Mouse (Mus musculus): ENCODE data around the gene Fam83e.

Gene Fam83e

DNA sequence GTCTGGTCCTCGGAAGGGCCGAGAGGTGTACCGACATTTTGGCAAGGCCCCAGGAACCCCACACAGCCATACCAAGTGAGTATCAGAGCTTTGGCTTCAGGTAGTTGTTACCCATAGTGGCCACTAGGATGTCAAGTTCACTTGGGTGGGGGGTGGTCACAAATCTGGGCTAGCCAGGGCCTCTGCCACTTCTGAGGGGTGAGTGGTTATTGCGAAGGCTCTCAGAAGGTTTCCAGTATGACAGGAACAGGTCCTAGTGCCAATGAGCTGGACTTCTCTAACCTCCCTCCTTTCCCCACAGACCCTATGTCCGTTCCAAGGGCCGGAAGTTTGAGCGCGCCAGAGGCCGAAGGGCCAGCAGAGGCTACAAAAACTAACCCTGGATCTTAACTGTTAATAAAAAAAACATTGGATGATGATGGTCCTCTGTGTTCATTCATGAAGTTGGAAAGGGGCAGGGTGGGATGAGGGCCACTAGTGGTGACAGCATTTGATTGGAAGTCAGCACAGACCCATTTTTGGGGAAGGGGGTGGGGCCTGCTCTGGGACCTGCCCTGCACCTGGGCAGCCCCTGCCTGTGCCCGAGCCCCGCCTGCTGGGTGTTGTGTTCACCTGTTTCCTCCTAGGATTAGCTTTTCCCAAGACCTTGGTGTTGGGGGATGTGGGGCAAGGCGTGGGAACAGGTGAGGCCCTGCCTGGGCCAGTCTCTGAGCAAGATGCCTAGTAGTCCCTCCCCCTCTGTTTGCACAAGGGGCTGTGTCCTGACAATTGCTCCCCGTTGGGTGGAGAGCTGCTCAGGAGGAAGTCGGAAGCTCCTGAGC is at the start of gene Fam83e:
Fam83e (plus strand) TSS at position 800 of the 821 bp plus-strand sequence.
- DNase-seq (ENCODE audit: low spot score in 2 of 2) = no peak

DNA sequence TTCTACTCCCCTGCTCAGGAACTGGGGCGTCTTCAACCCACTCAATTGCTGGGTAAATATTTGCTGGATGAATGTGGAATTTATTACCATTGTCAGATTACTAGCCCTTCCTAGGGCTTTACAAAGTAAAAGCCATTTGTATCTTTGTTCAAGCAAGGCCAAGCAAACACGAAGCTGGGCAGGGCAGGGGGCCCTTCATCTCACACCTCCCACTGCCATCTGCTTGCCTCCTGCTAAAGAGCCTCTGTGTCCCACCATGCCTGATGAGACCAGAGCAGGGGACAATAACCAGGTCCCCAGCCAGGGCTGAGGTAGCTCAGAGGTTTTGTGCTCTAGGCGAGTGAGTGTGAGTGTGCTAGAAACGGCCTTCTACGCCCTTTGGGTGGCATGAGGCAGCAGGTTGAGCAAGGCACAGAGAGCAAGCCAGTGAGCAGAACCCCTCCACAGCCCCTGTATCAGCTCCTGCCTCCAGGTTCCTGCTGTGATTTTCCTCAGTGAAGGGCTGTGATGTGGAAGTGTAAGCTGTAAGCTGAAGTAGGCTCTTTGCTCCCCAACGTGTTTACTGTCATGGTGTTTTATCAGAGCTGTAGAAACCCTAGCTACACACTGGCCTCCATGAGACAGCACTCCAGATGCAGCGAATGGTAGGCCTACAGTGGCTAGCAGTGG is 43.3 kb upstream of the Fam83e start:
- no peak for DNase-seq (ENCODE audit: low spot score in 2 of 2)

DNA sequence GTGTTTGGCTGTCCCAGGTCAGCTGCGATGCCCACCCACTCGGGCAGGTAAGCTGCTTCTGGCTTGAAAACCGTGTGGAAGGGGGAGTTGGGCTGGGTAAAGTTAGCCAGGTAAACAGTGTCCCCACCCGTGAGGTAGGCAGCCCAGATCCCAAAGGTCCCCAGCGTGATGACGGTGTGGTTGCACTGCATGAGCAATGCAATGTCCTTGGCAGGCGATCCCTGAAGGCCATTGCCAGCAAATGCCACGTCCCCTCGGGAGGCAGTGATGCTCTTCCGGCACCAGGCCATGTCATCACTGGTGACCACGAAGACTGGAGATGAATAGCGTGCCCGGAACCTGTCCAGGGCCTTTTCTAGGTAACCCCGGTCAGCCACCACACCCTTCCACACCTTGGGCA is 42.5 kb upstream of the Fam83e start:
- no peak for DNase-seq (ENCODE audit: low spot score in 2 of 2)

DNA sequence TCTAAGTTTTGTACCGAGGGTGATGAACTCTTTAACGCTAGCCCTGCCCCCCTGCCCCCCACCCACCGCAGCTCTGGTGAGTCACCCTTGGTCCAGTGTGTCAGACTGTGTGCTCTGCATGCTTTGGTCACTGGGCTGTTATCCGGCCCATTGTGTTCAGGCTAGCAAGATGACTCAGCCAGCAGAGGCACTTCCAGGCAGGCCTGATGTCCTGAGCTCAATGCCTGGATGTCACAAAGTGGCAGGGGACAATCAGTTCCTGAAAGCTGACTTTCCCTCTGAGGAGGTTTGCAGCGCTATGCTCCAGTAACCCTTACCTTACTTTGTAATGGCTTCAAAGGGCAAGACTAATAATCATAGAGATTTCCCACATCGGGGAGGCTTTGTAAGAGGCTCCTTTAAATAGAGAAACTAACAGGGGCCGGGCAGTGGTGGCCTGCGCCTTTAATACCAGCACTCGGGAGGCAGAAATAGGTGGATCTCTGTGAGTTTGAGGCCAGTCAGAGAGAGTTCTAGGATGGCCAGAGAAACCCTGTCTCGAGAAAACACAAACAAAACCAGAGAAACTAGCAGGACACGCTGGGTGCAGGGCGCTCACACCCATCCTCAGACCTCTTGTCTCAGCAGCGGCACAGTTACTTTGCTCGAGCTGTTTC is 40.9 kb upstream of the Fam83e start:
- DNase-seq (ENCODE audit: low spot score in 2 of 2) = no peak

DNA sequence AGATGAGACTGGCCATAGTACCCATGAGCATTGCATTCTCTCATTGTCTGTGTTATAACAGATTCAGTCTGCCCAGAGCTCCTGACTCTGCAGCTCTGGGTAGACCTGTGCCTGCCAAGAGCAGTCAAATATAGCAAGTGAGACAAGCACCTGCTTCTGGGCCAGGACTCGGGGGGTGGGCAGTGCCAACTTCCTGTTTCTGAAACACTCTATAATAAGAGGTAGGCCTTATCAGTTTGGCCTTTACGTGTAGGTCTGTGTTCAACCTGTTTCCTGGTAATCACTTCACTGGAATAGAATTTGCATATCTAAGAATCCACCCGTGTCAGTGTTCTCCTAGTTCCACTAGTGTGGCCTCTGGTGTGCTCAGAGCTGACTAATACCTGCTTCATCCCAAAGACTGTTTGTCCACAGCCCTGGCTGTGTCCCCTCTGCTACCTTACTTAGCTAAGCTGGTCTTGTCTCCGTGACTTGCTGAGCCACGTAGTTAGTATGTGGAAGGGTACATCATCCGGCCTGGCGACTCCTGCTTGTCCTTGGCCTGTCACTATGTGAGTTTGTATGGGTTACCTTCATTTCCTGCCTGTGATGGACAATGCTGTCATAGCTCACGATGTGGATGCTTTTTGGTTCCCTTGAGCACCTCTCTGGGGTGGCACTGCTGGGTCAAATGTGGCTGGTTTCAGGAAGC is 39.8 kb upstream of the Fam83e start:
- DNase-seq (ENCODE audit: low spot score in 2 of 2) = peak in 1 of 2 experiments; percentile 66

GRCm38 (mm10) chr7:45682144-45683126 is 38.6 kb upstream of the Fam83e start:
- DNase-seq (ENCODE audit: low spot score in 2 of 2) = peak; percentile 53 to 77

- DNase-seq (ENCODE audit: low spot score in 2 of 2) = no peak
These were observed 37.5 kb upstream of the Fam83e start, which contains the start of gene Ntn5 for GRCm38 (mm10) chr7:45683396-45684050. TSS of gene Ntn5 (plus strand) at chr7:45684022.

DNA sequence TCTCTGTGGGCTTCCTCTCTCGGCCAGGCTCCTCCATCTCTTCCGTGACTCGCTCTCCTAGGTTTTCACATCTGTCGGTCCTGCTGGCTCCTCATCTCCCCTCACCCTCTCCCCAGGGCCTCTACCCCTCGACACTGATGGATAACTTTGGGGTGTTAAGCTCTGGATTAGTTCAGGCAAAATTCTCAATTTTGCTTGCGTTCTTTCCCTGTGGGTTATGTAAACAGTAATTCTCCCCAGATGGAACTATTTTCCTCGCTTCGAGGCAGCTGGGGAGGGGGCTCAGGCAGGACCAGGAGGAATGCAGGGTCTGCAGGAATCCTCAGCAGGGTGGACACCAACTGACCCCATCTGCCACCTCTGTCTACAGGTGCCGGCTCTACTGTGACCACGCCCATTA is 35.2 kb upstream of the Fam83e start:
- DNase-seq (ENCODE audit: low spot score in 2 of 2) = no peak

- DNase-seq (ENCODE audit: low spot score in 2 of 2) = no peak
These were observed 34.2 kb upstream of the Fam83e start for GRCm38 (mm10) chr7:45686841-45687240.

DNA sequence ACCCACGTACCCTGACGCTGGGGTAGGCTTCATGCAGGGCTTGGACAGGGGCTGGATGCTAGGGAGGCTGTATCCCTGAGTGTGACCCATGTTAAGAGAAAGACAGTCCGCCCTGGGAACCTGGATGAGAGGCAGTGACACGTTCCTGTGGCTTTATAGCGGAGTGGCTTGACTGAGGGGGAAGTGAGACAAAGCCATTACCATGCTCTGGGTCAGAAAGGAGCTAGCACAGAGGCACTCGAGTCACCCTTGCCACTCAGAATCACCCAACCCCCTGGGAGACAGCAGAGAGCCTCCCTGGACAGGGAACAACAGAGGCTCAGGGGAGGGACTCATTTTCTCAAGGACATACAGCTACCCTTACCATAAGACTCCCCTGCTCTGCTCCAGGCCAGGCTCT is 31.9 kb upstream of the Fam83e start:
- no peak for DNase-seq (ENCODE audit: low spot score in 2 of 2)

- no peak for DNase-seq (ENCODE audit: low spot score in 2 of 2)
These were observed 31.2 kb upstream of the Fam83e start for GRCm38 (mm10) chr7:45689800-45690199.

DNA sequence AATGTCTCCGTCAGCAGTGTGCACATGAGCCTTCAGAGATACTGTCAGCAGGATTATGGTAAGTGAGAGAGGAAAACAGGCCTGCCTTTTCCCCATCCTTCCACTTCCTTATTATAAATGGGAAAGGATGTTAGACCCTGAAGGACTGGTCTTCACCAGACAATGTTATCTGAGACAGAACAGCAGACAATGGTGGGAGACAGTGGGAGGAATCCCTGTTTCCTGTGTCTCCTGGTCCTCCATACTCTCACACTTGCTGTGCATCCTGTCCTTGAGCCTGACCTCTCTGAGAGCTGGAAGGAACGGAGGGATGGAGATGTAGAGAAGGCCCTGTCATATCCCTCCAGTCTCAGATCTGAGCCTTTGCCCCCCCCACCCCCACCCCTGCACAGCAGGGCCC is 28.6 kb upstream of the Fam83e start:
- DNase-seq (ENCODE audit: low spot score in 2 of 2) = no peak

- no peak for DNase-seq (ENCODE audit: low spot score in 2 of 2)
These were observed 27.0 kb upstream of the Fam83e start, which contains the start of gene Sec1 for GRCm38 (mm10) chr7:45693921-45694591. TSS of gene Sec1 (minus strand) at chr7:45694402.

DNA sequence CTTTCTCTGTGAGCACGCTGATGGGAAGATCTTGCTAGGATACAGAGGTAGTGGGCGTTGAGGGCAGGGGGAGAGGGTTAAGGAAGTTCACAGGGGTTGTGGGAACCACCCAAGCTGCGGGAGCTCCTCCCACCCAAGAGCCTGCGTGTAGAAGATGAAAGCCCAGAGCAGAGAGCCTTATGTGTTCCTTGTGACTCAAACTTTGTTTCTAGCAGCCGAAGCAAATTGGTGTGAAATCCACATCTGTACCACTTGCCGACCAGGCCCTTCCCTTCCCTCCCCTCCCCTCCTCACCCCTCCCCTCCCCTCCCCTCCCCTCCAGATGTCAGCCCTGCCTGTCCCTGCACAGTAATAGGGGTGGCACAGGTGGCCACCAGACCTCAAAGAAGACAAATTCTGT is 25.9 kb upstream of the Fam83e start:
- no peak for DNase-seq (ENCODE audit: low spot score in 2 of 2)

DNA sequence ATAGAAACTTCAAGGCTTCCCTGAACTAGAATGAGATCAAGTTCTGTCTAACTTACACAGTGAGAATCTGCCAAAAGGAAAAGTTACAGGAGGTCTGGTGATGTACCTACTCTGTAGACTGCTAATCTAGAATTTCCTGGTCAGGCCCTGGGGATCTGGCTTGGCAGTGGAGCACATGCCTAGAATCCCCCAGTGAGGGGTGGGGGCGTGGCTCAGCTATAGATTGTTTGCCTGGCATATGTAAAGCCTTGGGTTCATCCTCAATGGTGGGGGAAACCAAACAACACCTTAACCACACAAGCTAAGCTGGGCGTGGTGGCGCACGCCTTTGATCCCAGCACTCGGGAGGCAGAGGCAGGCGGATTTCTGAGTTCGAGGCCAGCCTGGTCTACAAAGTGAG is 23.1 kb upstream of the Fam83e start:
- no peak for DNase-seq (ENCODE audit: low spot score in 2 of 2)

GRCm38 (mm10) chr7:45699523-45700141 is 21.4 kb upstream of the Fam83e start, which contains the start of gene Car11:
TSS of gene Car11 (plus strand) at chr7:45699843.
- DNase-seq (ENCODE audit: low spot score in 2 of 2) = no peak

GRCm38 (mm10) chr7:45700301-45701015 is 20.6 kb upstream of the Fam83e start:
- DNase-seq (ENCODE audit: low spot score in 2 of 2) = peak; percentile 60 to 64

- DNase-seq (ENCODE audit: low spot score in 2 of 2) = no peak
These were observed 19.9 kb upstream of the Fam83e start for GRCm38 (mm10) chr7:45701072-45701471.

Measured in natural killer cell, adult 2 months (primary cell).